Mouse (Mus musculus) midbrain, postnatal 0 days (tissue): Measurements from ENCODE around the gene 4933417A18Rik. TPM values are rescaled to one million over a fixed set of nuclear protein-coding genes. Genes with fewer than 3 reads are reported as not detected.
A peak's percentile ranks its signal among the peaks of the same experiment; 100 is the strongest.
"Not testable (repeated sequence)": the region's sequence is repeated elsewhere in the genome, so short reads cannot be mapped to it uniquely, and the experiment has no call there.

Source experiments
- ATAC-seq: fragments of 200-750 bp; cut with Nextera tagmentation; 2 replicates; pipeline ENCODE4 v1.8.0; 2017; ENCODE audit warnings: moderate number of reproducible peaks, mild to moderate bottlenecking, moderate TSS enrichment, moderate library complexity; ENCODE audit not compliant: low FRiP score
- DNase-seq: peaks from one replicate; pipeline ENCODE4 v3.0.0-alpha.2; 2015; ENCODE audit warnings: low spot score
- H3K27ac ChIP-seq: fragments of 300-500 bp; sonication (generic); 2 replicates; pipeline ENCODE4 v1.5.1; 2014; ENCODE audit warnings: low read depth, mild to moderate bottlenecking, low read length, mixed read lengths
- H3K27me3 ChIP-seq: fragments of 300-500 bp; sonication (generic); 2 replicates; pipeline ENCODE4 v1.6.1; 2014; ENCODE audit warnings: low read length, control low read depth, mixed read lengths; ENCODE audit not compliant: insufficient read depth
- H3K36me3 ChIP-seq: fragments of 300-500 bp; sonication (generic); 2 replicates; pipeline ENCODE4 v1.6.1; 2014; ENCODE audit warnings: low read length, control low read depth, mixed read lengths; ENCODE audit not compliant: insufficient read depth
- H3K4me1 ChIP-seq: fragments of 300-500 bp; sonication (generic); 2 replicates; pipeline ENCODE4 v1.6.1; 2014; ENCODE audit warnings: mild to moderate bottlenecking, control low read depth, antibody characterized with exemption, low read length, mixed read lengths; ENCODE audit not compliant: insufficient read depth
- H3K4me2 ChIP-seq: fragments of 300-500 bp; sonication (generic); 2 replicates; pipeline ENCODE4 v1.6.1; 2014; ENCODE audit warnings: low read depth, mild to moderate bottlenecking, low read length, mixed read lengths; ENCODE audit not compliant: poor library complexity, severe bottlenecking
- H3K4me3 ChIP-seq: fragments of 300-500 bp; sonication (generic); 2 replicates; pipeline ENCODE4 v1.5.1; 2014; ENCODE audit warnings: low read depth, mild to moderate bottlenecking, low read length, moderate library complexity
- H3K9ac ChIP-seq: fragments of 300-500 bp; sonication (generic); replicated peaks from 2 replicates; pipeline ENCODE4 v1.6.1; 2014; ENCODE audit warnings: mild to moderate bottlenecking, low read length, moderate library complexity, mixed read lengths; ENCODE audit not compliant: poor library complexity, severe bottlenecking
- H3K9me3 ChIP-seq: fragments of 300-500 bp; sonication (generic); 2 replicates; pipeline ENCODE4 v1.6.1; 2016; ENCODE audit warnings: low read length, control low read depth
- CTCF ChIP-seq: IDR thresholded peaks from 2 replicates; pipeline ENCODE4 v1.5.1; 2016; ENCODE audit warnings: antibody characterized with exemption, mild to moderate bottlenecking
- WGBS: fragments of 180-500 bp; shearing (Covaris S2); extraction: QIAGEN DNeasy Blood & Tissue Kit; methylation state at CpG from one replicate; pipeline ENCODE4 v1.1.7; 2014; 5-methylcytosine and 5-hydroxymethylcytosine counted together
- polyA plus RNA-seq: library from polyadenylated mRNA; unstranded; fragments of >200 nt; fragmentation: Nextera tagmentation; extraction: Ambion mirVana; gene quantifications from 2 replicates; pipeline ENCODE4 v1.2.1, GENCODE M21; 2015
- total RNA-seq: library from RNA; depleted of rRNA; stranded (reverse); fragments of >200 nt; gene quantifications from 2 replicates; pipeline ENCODE4 v1.2.3, GENCODE M21; 2014

4933417A18Rik gene
- total and polyA plus RNA-seq, 2 experiments from 2014 or later, result not detected

DNA sequence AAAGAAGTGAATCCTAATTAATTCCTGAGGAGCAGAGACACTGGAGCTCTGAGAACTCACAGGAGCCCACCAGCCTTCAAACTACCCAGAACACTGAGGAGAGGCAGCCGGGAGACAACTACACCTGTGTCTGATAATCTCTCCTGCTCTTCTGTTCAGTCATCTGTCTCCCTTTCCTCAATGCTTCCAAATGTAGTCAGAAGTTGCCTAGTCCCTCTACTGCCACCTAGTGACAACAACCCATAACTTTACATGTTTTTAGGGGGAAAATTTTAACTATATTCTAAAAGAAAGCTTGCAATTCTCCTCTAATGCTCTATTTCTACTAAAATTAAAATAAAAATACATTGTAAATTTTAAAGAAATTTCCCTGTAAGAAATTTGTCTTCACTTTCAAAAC, 48.9 kb downstream of the 4933417A18Rik start:
- no peak overlapping the region for H3K9ac ChIP-seq
- H3K27me3 ChIP-seq, result no peaks in the 10 kb centered on the region
- H3K9me3 ChIP-seq, result no peaks in the 10 kb centered on the region
- H3K4me2 ChIP-seq, result no peak overlapping the region
- ATAC-seq (no peak), DNase-seq (no peak)
- H3K36me3 ChIP-seq, result peaks cover 10% of the 10 kb centered on the region
- H3K27ac ChIP-seq, result no peak overlapping the region
- H3K4me1 ChIP-seq, result no peaks in the 10 kb centered on the region
- peak; percentile 40 for TF ChIP-seq CTCF
- H3K4me3 ChIP-seq, result no peak overlapping the region
- 33% methylated on average over 1 of the region's 1 CpGs for WGBS

DNA sequence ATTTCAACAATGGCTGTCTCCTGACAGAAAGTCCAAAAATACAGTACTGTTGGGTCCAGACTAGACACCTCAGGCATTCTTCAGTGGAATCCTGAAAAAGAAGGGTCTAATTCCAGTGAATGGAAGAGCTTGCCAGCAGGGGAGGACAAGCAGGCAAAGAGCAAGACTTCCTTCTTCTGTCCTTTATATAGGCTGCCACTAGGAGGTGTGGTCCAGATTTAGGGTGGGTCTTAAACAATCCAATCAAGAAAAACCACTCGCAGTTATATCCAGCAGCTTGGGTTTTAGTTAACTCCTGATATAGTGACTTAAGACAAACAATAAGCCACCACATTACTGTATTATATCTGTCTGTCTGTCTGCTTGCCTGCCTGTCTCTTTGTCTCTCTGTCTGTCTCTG, 49.6 kb downstream of the 4933417A18Rik start:
- Histone ChIP-seq H3K4me3 (no peak overlapping the region), H3K9me3 (no peaks in the 10 kb centered on the region), H3K9ac (no peak overlapping the region), H3K4me2 (no peak overlapping the region), H3K27me3 (no peaks in the 10 kb centered on the region), H3K36me3 (peaks cover 12% of the 10 kb centered on the region), H3K27ac (no peak overlapping the region), H3K4me1 (no peaks in the 10 kb centered on the region)
- DNase-seq (no peak), ATAC-seq (no peak)
- no peak; the same call in 1 of the 2 replicates for TF ChIP-seq CTCF
- WGBS, result 38% methylated on average over 1 of the region's 1 CpGs

DNA sequence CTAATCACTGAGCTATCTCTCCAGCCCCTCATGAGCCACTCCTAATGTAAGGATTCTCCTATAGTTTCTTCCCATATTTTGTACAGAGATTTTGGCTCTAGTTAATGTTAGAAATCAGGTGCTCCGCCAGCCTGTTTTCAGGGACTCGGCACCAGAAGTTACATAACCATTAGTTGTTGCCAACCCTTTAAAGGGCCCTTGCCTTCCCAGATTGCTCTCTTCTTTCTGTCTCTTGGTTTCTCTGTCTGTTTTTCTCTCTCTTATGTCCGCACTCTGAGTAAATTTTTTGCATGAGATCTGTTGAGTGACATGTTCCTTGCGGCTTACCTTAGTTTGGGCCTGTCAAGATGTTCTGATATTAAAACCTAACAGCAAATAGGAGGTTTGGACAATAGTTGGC, 51.9 kb downstream of the 4933417A18Rik start:
- Histone ChIP-seq H3K9me3 (no peaks in the 10 kb centered on the region), H3K9ac (no peak overlapping the region), H3K4me2 (no peak overlapping the region), H3K27me3 (no peaks in the 10 kb centered on the region), H3K4me1 (no peaks in the 10 kb centered on the region), H3K4me3 (no peak overlapping the region), H3K36me3 (peaks cover 18% of the 10 kb centered on the region), H3K27ac (no peak overlapping the region)
- 96% methylated on average over 4 of the region's 4 CpGs for WGBS
- ATAC-seq (no peak), DNase-seq (no peak)
- no peak for TF ChIP-seq CTCF

DNA sequence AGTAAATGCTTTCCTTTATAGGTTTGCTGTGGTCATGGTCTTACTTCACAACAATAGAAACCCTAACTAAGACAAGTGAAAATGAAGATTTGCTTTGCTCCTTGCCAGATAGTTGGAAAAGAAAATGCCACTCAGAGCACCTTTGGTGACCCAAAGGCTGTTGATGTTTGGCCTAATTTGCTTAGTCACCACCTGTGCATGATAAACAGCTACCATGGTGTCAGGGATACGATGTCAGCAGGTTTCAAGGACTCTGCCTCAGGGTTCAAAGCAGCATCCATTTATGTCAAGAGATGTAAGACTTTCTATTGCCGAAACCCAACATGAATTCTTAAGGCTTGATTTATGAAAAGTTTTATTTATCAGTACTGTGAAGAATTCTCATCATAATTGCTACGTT, 53.2 kb downstream of the 4933417A18Rik start:
- Histone ChIP-seq H3K4me3 (no peak overlapping the region), H3K4me2 (no peak overlapping the region), H3K9ac (no peak overlapping the region), H3K4me1 (no peaks in the 10 kb centered on the region), H3K9me3 (no peaks in the 10 kb centered on the region), H3K27ac (no peak overlapping the region), H3K36me3 (peaks cover 18% of the 10 kb centered on the region), H3K27me3 (no peaks in the 10 kb centered on the region)
- ATAC-seq, result no peak
- 96% methylated on average over 3 of the region's 3 CpGs for WGBS
- no peak for TF ChIP-seq CTCF
- no peak for DNase-seq

DNA sequence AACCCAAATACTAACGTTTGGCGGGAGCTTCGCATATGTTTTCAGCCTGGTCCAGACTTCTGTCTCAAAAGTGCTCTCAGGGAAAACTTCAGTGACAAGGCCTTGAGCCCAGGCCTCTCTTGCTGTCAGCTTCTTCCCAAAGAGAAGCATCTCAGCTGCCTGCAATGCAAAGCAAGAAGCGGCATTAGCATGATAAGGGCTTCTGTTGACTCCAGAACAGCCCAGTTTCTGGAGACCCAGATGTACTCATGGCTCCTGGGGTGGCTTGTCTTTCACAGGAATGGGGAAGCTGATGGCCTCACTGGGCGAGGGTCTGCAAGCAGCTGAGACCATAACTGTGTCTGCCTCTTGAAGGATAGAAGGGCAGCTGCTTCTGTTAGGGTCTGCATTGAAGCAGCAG, 54.4 kb downstream of the 4933417A18Rik start:
- H3K27me3 ChIP-seq, H3K27ac ChIP-seq, DNase-seq, H3K9ac ChIP-seq, ATAC-seq, H3K9me3 ChIP-seq, H3K4me2 ChIP-seq, H3K4me1 ChIP-seq, H3K4me3 ChIP-seq: not testable (repeated sequence)
- 75% methylated on average over 5 of the region's 5 CpGs for WGBS
- peaks cover 18% of the 10 kb centered on the region for H3K36me3 ChIP-seq

DNA sequence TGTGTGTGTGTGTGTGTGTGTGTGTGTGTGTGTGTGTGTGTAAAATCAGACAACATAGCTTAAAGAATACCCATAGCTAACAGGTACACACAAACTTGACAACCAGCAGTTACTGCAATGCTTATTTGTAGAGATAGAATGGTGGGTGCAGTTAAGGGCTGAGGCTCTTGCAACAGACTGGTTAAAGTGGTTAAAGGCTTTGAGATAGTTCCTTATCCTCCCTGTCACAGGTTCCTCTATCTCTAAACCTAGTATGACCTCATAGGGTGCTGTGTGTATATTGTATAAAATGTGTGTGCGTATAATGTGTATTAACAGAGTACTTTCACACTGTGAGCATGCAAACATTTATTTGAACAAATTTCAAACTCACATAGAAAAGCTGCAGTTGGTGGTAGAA, 59.3 kb downstream of the 4933417A18Rik start:
- not testable (repeated sequence) for H3K27me3 ChIP-seq, H3K9me3 ChIP-seq, H3K4me3 ChIP-seq, H3K4me1 ChIP-seq, H3K27ac ChIP-seq, H3K9ac ChIP-seq, H3K4me2 ChIP-seq, DNase-seq, ATAC-seq
- WGBS, result 97% methylated on average over 1 of the region's 1 CpGs
- peaks cover 23% of the 10 kb centered on the region for H3K36me3 ChIP-seq
